Mouse (Mus musculus) ES-CJ7 (cell line): ENCODE measurements around the gene Uhrf2.

ENCODE experiments used
- DNase-seq: peaks from one replicate; pipeline ENCODE4 v3.0.0; 2011; ENCODE audit warnings: low read depth, low spot score

The Uhrf2 gene

GRCm38 (mm10) chr19:30029894-30030635 is at the start of gene Uhrf2:
Gene Uhrf2 (plus strand): TSS chr19:30030513.
- DNase-seq: peak; percentile 93

GRCm38 (mm10) chr19:29984208-29985005 is 45.9 kb upstream of the Uhrf2 start:
- DNase-seq: peak; percentile 28

GRCm38 (mm10) chr19:29986464-29987091 is 43.7 kb upstream of the Uhrf2 start:
- no peak for DNase-seq

GRCm38 (mm10) chr19:30000406-30001365 is 29.6 kb upstream of the Uhrf2 start:
- DNase-seq: no peak

GRCm38 (mm10) chr19:30001550-30001949 is 28.8 kb upstream of the Uhrf2 start:
- no peak for DNase-seq

- no peak for DNase-seq
Measured at GRCm38 (mm10) chr19:30003621-30004020, 26.7 kb upstream of the Uhrf2 start, which contains the start of gene Trpd52l3. Gene Trpd52l3 (plus strand): TSS chr19:30003790.

- DNase-seq: peak; percentile 55
Measured at GRCm38 (mm10) chr19:30006371-30006770, 23.9 kb upstream of the Uhrf2 start.

GRCm38 (mm10) chr19:30010520-30011296 is 19.6 kb upstream of the Uhrf2 start:
- no peak for DNase-seq

- no peak for DNase-seq
Measured at GRCm38 (mm10) chr19:30014331-30014730, 16.0 kb upstream of the Uhrf2 start.

GRCm38 (mm10) chr19:30016156-30016555 is 14.2 kb upstream of the Uhrf2 start:
- no peak for DNase-seq

GRCm38 (mm10) chr19:30023419-30023818 is 6.9 kb upstream of the Uhrf2 start:
- DNase-seq: peak; percentile 36

- peak; percentile 92 for DNase-seq
Measured at GRCm38 (mm10) chr19:30029002-30029710, 1.2 kb upstream of the Uhrf2 start.

- DNase-seq: peak; percentile 19
Measured at GRCm38 (mm10) chr19:30030636-30031467, 539 bp downstream of the Uhrf2 start.

GRCm38 (mm10) chr19:30031468-30031931 is 1.2 kb downstream of the Uhrf2 start:
- no peak for DNase-seq

GRCm38 (mm10) chr19:30032206-30032605 is 1.9 kb downstream of the Uhrf2 start:
- no peak for DNase-seq

- no peak for DNase-seq
Measured at GRCm38 (mm10) chr19:30035361-30035760, 5.0 kb downstream of the Uhrf2 start.

GRCm38 (mm10) chr19:30043691-30044090 is 13.4 kb downstream of the Uhrf2 start:
- DNase-seq: no peak

GRCm38 (mm10) chr19:30044630-30045029 is 14.3 kb downstream of the Uhrf2 start:
- peak; percentile 34 for DNase-seq

GRCm38 (mm10) chr19:30045857-30046256 is 15.5 kb downstream of the Uhrf2 start:
- DNase-seq: peak; percentile 75
